Mouse (Mus musculus) urinary bladder, adult 18-20 months (tissue): ENCODE measurements around the gene Fabp7.

Experiments
- DNase-seq, 2 experiments: peaks; one replicate each; pipeline ENCODE4 v3.0.0; 2022; ENCODE audit warnings: low spot score in 2 of 2, mixed read lengths in 2 of 2

The Fabp7 gene

DNA sequence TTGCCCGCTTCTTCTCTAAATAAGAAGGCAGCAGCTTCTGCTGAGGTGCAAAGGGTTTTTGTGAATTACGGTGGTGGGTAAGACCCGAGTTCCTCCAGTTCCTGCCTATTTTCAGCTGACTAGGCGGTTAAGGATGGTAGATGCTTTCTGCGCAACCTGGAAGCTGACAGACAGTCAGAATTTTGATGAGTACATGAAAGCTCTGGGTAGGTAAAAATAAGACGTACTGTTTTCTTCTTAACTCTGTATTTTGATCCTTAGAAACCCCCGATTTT lies at the start of gene Fabp7:
TSS of gene Fabp7 (plus strand) at position 6 of the 275 bp plus-strand sequence.
- no peak for DNase-seq

DNA sequence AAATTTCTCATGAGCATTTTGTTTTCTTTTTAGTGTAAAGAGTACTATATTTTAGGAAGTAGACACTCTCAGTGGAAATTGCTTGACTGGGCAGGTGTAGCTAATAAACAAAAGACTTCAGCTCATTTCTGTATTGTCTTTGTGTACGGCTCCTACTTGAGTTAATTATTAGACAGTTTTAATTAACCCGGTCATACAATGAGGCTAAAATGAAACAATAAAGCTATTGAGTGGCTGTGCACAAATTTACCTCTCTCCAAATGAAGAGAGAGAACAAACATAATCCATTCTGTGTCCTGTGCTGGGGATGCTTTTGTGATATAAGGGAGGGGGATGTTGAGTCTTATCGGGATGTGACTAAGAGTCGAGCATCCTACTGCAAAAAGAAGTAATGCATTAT lies 43.9 kb upstream of the Fabp7 start:
- DNase-seq = no peak

DNA sequence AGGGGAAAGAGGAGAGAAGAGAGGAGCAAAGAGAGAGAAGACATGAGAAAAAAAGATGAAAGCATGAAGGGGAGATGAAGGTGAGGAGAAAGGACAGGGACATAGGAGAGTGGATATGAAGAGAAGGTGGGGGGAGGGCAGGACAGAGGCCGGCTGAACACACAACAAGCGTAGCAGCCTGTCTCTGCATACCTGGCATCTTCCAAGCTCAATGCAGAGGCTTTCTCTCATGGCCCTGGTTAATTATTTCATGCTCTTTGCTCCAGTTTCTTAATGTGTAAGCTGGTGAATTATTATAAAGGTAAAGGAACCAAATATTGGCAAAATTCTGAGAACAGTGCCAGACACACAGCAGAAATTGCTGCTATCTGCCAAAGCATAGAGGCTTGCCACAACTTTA lies 43.3 kb upstream of the Fabp7 start:
- no peak for DNase-seq

DNA sequence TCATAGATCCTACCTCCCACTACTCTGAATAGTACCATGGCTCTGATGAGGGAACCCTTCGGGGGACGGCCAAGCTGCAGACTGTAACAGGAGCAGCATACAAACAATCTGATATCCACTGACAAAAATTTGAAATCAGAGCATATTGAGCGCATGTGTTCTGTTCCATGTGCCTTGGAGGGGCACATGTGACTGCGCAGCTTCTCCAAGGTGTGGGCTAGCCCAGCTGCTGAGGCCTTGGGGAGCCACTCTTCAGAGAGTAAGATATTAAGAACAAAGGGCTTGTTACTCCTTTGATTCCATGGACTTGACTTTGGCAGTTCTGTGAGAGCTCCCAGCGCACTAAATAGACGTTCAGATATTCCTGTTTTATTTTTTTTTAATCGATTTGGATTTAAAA lies 41.6 kb upstream of the Fabp7 start:
- DNase-seq = no peak

DNA sequence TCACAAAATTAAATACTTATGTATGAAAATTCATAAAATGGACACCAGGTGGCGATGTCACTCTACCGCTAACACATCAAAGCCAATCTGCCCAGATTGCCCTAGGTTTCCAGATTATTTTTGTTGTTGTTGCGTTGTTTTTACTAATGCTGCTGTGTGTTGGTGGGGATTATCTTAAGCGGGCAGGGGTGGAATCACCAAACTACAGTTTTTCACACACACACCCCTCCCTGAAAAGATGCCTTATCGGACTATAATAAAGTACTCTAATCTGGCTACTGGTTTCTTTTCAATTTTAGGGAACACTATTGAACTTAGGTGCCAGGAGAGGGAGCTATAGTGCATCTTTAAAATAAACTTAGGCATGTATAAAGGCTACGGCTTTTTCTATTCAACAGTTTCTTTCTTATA lies 41.1 kb upstream of the Fabp7 start:
- DNase-seq = peak in 1 of 2 experiments; percentile 49

DNA sequence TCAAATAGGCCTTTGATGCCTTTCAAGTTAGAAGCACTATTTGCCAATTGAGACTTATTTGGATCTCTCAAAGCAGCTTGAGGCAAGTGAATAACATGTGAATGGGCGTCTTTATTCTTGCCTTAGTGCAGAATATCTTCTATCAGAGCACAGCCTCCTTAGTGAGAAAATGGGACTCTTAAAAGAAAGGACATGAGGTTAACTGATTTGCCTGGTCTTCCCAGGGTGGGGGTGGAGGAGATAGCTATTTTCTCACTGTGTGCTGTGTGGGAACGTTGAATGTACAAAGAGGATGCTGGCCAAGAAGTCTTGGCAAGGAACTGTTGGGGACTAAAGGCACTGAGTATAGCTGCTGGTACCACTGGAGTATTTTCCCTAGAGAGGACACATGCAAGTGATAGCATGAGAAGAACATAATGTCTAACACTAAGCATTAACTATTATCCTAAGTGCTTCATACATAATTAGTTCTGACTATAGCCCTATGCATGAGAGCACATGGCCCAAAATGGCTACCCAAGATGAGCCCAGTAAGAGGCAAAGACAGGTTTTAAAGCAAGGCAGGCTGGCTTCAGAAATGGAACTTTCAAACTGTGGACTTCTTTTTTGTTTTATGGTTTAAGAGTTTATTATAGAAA lies 40.4 kb upstream of the Fabp7 start:
- DNase-seq = no peak

DNA sequence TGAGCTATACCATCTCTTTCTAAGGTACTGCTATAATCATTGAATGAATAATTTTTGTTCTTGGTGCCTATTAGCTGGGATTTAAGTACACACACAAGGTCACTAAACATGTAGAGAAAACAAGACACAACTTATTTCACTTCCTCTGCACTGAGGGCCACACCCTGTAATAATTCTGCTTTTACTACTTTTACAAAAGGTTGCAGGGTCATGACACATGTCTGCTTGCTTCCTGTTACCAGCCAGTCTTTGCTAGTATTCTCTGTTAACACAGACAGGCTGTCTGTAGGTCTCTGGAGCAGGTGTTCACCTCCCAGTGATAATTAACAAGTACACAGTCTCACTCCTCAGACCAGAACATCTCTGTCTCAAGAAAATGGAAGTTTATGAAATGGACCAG lies 39.2 kb upstream of the Fabp7 start:
- no peak for DNase-seq

DNA sequence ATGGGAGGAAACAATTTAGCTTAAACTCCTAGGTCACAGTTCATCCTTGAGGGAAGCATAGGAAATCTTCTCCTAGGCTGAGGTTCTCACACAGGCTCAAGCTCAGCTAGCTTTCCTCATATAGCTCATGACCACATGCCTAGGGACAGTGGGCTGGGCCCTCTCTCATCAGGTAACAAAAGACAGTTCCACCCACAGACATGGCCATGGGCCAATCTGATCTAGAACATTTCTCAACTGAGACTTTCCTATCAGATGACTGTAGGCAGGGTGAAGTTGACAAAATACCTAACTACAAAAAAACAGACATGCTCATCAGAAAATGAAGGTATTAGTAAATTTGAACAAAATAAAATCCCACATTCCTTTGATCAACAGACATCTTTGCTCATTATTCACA lies 37.6 kb upstream of the Fabp7 start:
- DNase-seq = no peak

DNA sequence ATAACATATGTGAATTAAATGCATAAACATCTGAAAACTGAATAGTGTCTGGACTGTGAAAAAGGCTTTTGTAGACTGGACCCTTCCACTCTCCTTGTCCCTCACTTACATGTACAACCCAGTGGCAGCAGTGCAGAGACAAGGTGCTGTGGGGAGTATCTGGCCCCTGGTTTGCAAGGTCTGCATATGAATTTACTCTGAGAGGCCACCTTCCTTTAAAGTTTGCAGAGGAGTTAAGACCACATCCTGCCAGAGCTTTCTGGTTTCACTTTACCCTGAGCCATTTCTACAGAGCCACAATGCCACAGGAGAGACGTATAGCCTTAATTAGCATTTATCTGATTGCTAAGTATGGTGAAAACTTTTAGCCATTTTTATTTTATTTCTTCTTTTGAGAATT lies 31.3 kb upstream of the Fabp7 start:
- no peak for DNase-seq

DNA sequence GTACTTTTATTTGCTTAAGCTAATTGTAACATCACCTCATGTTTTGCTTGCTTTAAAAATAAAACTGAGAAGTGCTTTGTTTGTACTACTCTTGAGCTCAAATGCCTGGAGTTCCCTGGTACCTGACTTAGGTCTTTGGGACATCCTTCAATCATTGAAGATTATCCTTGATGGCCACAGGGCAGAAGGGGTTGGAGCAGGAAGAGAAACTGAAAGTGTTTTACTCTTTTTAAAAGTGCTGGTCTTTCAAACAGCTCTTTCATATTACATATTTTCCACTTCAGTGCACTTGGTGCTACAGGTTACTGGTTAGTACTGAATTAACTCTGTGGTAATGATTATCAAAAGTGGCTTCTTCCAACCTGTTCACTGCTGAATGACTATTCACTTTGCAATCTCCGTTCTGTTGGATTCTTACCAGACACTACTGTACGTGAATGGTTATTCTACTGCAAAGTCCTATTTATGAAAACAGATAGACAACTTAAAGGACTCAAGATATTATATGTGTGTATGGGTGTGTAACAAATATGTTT lies 29.4 kb upstream of the Fabp7 start:
- no peak for DNase-seq

DNA sequence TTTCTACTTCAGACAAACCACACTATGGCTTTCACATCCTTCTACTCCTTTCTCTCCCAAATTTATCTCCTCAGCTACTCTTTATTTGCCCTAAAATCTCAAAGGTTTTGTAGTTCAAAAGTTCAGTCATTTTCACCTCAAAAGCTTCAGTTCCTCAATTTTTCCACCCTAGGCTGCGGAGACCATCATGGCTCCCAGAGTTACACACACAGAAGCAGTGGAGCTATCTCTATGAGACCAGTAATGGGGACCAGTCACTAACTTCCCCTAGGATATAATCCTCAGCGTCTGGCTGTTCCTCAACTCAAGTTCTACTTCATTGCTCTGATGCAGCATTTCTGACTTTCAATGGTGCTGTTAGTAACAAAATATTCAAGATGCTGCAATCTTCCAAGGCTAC lies 25.7 kb upstream of the Fabp7 start:
- DNase-seq = no peak

DNA sequence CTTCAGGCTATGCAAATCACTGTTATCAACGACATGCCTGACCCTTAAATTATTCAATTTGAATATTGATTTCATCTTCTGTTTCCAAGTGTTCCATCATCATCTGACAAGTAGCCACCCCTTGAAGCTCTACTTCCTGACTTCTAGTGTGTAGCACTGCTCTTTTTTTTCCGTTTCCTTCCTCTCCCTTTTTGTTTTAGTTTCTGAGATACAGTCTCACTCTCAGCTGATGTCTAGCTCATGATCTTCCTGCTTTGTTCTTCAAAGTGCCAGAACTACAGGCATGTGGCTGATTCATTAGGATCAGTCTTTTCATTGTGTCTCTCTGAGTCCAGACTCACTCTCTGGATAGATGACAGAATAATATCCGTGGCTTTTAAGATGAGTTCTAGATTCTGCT lies 24.0 kb upstream of the Fabp7 start:
- no peak for DNase-seq

DNA sequence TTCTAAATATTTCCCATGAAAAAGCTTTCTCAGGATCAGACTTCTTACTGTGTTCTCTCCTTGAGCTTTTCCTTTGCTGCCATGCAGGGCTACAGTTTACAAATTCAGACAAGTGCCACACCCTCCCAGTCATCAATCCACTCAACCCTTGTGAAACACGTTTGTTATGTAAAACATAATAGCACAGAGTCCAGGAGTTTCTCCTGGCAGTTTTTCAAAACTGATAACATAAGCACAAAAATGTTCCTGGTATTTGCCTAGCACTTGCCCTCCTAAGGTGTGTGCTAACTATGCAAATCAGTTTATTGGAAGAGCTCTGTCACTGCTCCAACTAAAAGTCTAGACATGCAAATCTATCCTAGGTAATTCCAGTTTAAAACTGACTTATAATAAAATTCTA lies 21.6 kb upstream of the Fabp7 start:
- DNase-seq = no peak

DNA sequence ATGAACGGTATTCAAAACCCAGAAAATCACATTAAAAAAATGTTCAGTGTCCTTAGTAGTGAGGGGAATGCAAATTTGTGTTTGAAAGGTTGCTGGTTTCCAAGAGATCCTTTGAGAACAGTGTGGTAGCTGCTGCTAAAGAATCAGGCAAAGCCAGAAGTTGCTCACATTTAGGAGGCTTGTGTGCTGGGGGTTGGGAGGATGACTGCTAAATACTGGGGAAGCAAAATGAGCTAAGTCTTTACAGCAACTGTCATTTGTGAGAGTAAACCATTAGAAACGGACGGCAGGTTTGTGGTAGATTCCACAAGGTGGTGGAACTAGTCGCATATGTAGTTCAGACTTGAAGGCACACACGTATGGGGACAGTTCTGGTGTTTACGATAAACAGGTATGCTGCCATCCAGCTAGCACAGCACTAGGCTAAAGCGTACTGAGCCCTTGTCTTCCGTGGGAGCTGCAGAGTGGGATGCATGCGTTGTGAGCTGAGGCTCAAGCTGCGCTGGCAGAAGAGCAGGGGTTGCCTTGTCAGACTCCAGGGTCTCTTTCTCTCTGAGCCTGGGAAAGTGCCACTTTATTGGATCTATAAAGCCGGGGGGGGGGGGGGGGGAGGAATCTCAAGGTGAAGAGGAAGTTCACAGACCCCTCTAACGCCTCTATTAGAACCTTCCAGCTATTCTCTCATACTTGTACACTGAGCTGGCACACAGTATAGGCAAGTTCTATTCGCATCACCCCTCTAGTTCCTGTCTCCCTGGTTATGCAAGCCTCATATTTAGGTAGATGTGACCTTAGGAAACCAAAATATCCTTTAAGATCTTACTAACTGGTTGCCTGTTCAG lies 1.2 kb upstream of the Fabp7 start:
- DNase-seq = no peak

DNA sequence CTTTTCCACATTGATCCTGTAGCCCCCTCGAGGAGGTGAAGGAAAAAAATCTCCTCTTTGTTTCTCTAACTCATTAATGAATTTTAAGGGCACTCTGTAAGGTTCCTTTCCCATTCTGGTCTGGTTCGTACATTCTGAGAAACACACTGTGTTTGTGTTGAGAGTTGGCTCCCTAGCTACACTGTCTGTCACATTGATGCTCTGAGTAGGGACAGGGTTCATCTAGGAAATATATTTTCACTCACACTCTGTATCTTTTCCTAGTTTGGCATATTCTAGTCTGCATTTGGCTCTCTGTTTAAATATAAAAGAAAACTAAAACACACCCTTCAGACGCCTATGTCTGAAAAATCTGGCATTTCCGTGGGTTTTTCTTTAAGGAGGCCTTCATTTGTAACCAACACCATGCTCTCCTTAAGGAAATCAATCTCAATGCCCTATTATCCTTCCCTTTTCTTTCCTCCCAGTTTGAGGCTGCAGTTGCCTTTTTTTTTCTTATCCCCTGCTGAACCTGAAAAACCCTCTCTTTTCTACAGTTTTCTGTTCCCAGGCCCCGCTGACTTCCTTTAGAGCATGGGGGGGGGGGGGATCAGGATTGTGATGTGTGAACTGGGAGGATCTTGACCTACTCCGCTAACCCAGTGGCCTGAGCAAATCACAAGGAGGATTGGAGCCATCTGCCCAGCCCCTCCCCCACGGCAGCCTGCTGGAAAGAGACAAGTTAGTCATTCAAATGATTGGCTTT lies 378 bp upstream of the Fabp7 start:
- DNase-seq = peak in 1 of 2 experiments; percentile 5

DNA sequence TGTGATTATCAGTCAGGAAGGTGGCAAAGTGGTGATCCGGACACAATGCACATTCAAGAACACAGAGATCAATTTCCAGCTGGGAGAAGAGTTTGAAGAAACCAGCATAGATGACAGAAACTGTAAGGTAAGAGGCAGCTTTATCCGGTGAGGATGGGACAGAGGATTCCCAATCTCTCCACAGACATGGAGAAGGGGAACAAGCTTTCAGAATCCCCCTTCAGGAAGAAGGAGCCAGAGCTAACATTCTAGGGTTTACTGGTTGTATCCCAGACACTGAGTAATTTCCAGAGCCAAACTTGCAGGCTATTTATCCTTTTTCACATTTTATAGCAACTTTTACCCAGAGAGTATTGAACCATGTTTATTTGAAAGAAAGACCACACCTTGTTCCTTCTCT lies 871 bp downstream of the Fabp7 start:
- no peak for DNase-seq

DNA sequence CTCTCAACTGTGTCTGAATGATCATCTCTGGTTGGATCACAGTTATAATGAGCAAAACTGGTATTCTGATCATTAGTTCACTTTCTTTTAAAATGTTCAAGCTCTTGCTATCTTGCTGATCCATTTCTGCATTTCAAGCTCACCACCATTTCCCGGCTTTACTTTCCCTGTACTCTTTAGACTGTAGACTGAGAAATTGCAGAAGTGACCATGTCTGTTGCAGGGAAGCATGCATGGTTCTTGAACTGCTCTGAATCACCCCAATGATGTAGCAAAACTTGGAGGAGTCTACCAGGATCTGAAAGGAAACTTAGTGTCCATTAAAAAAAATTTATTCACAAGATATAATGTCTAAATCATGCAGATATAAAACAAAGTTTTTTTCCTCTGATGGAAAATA lies 8.3 kb downstream of the Fabp7 start:
- DNase-seq = no peak

DNA sequence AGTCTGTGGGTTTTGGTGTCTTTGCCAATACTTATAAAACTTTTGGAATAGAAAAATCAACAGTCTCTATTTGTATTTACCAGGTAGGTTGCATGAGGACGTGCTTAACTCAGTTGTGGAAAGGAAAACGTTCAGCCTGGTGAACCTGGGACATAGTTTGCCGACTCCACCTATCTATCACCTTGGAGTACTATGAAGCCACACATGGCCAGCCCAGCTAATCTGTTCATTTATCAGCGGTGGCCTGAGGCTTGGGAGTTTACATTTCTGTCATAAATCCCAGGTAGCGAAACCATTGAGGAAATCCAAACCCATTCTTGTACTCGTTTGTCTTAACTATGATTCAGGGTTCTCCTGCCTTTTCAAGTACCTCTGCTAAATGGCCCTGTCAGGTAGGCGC lies 9.3 kb downstream of the Fabp7 start, which contains the start of gene Smpdl3a:
TSS of gene Smpdl3a (plus strand) at position 318 of the 400 bp plus-strand sequence.
- peak in 1 of 2 experiments; percentile 7 for DNase-seq

DNA sequence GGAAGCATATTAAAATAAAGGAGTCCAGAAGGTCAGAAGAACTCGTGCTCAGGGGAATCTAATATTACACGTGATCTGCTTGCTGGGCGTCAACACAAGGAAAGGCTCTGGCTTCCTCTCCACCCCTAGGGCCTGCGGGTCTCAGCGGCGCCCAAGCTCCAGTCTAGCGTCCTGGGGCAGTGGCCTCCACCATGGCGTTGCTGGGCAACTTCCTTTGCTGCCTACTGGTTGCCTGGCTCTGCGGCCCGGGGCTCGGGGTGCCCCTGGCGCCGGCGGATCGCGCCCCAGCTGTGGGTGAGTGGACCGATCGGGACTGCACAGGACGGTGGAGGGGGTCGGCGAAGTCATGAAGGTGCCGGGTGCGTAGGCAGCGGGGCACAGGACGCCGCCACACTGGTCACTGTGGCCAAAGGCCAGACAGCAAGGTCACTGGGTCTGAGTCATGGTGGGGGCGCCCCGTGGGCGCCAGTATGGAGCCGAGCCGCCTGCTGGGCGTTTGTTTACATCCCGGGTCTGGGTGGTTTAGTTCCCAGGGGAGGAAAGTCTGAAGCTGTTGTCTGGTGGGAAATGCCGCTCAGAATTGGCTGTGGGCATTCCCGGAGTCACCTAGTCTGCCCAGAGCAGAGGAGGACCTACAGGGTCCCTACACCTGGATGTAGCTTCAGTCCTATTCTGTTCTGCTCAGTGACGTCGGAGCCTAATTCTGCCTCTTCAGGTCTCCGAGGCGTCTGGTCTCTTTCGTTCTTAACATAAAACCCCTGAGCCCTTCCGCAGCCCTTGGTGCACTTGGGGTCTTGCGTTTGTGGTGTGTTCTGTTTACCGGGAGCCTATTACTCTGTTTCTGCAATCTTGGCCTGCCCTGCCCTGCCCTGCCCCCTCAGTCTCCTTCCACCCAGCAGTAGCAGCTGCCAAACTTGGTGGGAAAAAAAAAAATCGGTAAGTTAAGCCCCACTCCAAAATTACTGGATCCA lies 10.1 kb downstream of the Fabp7 start:
- DNase-seq = peak; percentile 31 to 62

DNA sequence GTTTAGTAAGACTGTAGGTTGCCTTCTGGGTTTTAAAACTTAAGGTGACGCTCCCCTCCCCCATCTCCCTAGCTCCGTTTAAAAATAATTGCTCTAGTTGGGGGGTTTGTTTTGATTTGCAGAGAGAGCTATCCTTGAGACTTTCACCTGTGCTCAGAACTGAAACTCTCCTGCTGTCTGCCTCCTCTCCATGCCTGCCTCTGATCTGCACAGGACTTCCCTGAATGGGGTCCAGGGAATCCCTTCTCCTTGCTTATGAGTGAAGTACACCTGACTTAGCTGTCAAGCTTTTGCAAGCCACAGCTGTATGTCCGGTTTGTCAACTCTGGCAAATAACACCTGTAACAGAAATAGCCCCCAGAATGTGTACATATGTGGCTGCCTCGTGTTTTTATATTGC lies 10.9 kb downstream of the Fabp7 start:
- peak in 1 of 2 experiments; percentile 8 for DNase-seq

DNA sequence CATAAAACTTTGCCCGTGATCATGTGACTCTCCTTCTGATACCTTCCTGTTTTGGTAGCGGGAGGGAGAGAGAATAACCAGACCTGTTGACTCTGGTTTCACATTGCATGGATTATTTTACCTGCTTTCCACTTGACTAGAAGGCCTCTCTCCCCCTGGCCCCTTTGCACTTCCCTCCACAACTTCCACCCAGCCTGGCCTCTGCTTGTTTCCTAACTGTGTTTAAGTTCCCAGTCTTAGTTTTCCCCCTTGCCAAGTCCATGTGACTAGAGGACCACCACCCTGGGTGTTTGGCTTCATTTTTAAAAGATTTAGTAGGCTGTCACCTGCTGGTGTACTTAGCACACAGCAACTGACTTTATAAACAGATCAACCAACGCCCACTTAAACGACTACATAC lies 11.4 kb downstream of the Fabp7 start:
- peak in 1 of 2 experiments; percentile 22 for DNase-seq
